8 mouse cellular contexts compared by ENCODE assay signal in genomic region chr2:31246251-31246971, GRCm38 (mm10). TPM values are rescaled to one million over a fixed set of nuclear protein-coding genes. Genes with fewer than 3 reads are reported as not detected.
DNase-seq lines count a peak whose midpoint lies in the region; ATAC-seq and TF ChIP-seq lines count a peak whose summit lies in the region.

No protein-coding gene starts in this region.

- no peak for TF ChIP-seq CTCF in liver, embryonic 14.5 days (IDR thresholded peaks at IDR 0.05; ENCODE audit: low read depth)

- peaks cover 79% of the 10 kb centered on the region for H3K4me1 ChIP-seq in heart, embryonic 12.5 days (replicated peaks)
- H3K4me1 ChIP-seq in liver, embryonic 14.5 days (replicated peaks; ENCODE audit: control insufficient read depth in 2 of 2, insufficient read depth in 2 of 2, low read length in 1 of 2), result no peaks in the 10 kb centered on the region

- no peak for TF ChIP-seq EP300 in liver, embryonic 14.5 days (IDR thresholded peaks at IDR 0.05; ENCODE audit: low read depth)

- H3K27ac ChIP-seq in heart, embryonic 12.5 days (ENCODE audit: poor library complexity, severe bottlenecking), result peak overlapping the region; percentile 88
- no peak overlapping the region for H3K27ac ChIP-seq in liver, embryonic 14.5 days

- H3K4me3 ChIP-seq in heart, embryonic 12.5 days, result peak overlapping the region; percentile 90
- H3K4me3 ChIP-seq in liver, embryonic 14.5 days (ENCODE audit: insufficient read depth in 1 of 2, low read depth in 2 of 2, low read length in 2 of 2), result peak overlapping the region; percentile 38 to 52

- peaks cover 14% of the 10 kb centered on the region for H3K27me3 ChIP-seq in heart, embryonic 12.5 days (replicated peaks)
- peaks cover 36% of the 10 kb centered on the region for H3K27me3 ChIP-seq in liver, embryonic 14.5 days (ENCODE audit: control insufficient read depth, insufficient read depth, low read length)

- H3K9ac ChIP-seq in heart, embryonic 12.5 days, result peak overlapping the region; percentile 97
- no peak overlapping the region for H3K9ac ChIP-seq in liver, embryonic 14.5 days (replicated peaks)

- DNase-seq in heart, adult 8-10 months (ENCODE audit: low spot score), result no peak
- DNase-seq in cerebellum, postnatal 14 days, result peak; percentile 76 to 80
- peak; percentile 40 to 47 for DNase-seq in heart, postnatal 10 days
- no peak for DNase-seq in liver, embryonic 14.5 days (ENCODE audit: low read depth in 3 of 3, low spot score in 3 of 3)
- DNase-seq in right cerebral cortex, postnatal 25 days, result peak; percentile 65
- DNase-seq in layer of hippocampus, adult 11-12 months (ENCODE audit: low spot score), result no peak

- intact Hi-C loops in heart, postnatal 10 days (cut with DNase I), result loop anchor here (5.0 kb wide), 1 partner anchor 46 kb away; no protein-coding TSS in a partner anchor

- peaks cover 8% of the 10 kb centered on the region for H3K36me3 ChIP-seq in heart, embryonic 12.5 days
- no peaks in the 10 kb centered on the region for H3K36me3 ChIP-seq in liver, embryonic 14.5 days (replicated peaks; ENCODE audit: control insufficient read depth, insufficient read depth, low read depth)

- no peaks in the 10 kb centered on the region for H3K9me3 ChIP-seq in heart, embryonic 12.5 days (replicated peaks)
- H3K9me3 ChIP-seq in liver, embryonic 14.5 days (ENCODE audit: control insufficient read depth, low read length), result no peaks in the 10 kb centered on the region

- no peak; the same call in 1 of the 2 replicates for ATAC-seq in heart, embryonic 12.5 days (ENCODE audit: insufficient number of reproducible peaks, low FRiP score)
- ATAC-seq in CD4-positive, CD25-positive, alpha-beta regulatory T cell, adult 4 months, result peak; percentile 45
- no peak for ATAC-seq in liver, embryonic 14.5 days (ENCODE audit: insufficient read depth)

- 1% methylated on average over 41 of the region's 41 CpGs for WGBS in heart, embryonic 12.5 days
- WGBS in liver, embryonic 14.5 days (ENCODE audit: insufficient replicate concordance), result 3% methylated on average over 38 of the region's 41 CpGs

- H3K4me2 ChIP-seq in heart, embryonic 12.5 days, result peak overlapping the region; percentile 89
- H3K4me2 ChIP-seq in liver, embryonic 14.5 days (ENCODE audit: low read depth), result peak overlapping the region; percentile 68

RNA-seq across cellular contexts. Expression of gene Ncs1, which starts 0.8 kb away (rescaled TPM):
- 51.7 and 52.8 TPM in 2 replicates for polyA plus RNA-seq in heart, embryonic 12.5 days (2016; fragmentation: Nextera tagmentation; extraction: Ambion mirVana)
- 10 to 100 TPM; 10.0 to 16.2 (median 14.1) TPM for total RNA-seq in heart, adult 8-10 months (2022)
- polyA plus RNA-seq in CD4-positive, CD25-positive, alpha-beta regulatory T cell, adult 4 months (2017; shearing (Covaris generic)), result 1 to 10 TPM in 1 of 2 experiments, under 1 TPM in 1; 0.63 to 1.4 TPM
- total RNA-seq in heart, postnatal 10 days (2021), result 10 to 100 TPM; 10.8 to 17.1 TPM
- polyA plus RNA-seq in liver, embryonic 14.5 days (2012; rRNA removed), result 0.37 and 0.42 TPM in 2 replicates
- polyA plus RNA-seq in liver, embryonic 14.5 days (2014; fragmentation: Nextera tagmentation; extraction: Ambion mirVana), result 0.97 and 1.4 TPM in 2 replicates

Comparison
In these comparisons a context has a peak if more than half of its experiments do, and no peak if none do; other contexts are left out.
1. DNase-seq: peak in cerebellum, postnatal 14 days (2 of 2), heart, postnatal 10 days (2 of 2) and right cerebral cortex, postnatal 25 days (single experiment); none in heart, adult 8-10 months (single experiment), liver, embryonic 14.5 days (0 of 3) and layer of hippocampus, adult 11-12 months (single experiment).
2. RNA of gene Ncs1, which starts 0.8 kb away (polyA plus RNA-seq): 51.7 to 52.8 TPM in heart, embryonic 12.5 days; 0.37 to 1.4 TPM in liver, embryonic 14.5 days and 0.63 to 1.4 TPM in CD4-positive, CD25-positive, alpha-beta regulatory T cell, adult 4 months; every median in the first group is over 10 times any median in the second.